Mouse (Mus musculus) urinary bladder, postnatal 25 days (tissue): ENCODE data around the gene Zpr1.

Source experiments
- DNase-seq: peaks from one replicate; pipeline ENCODE4 v3.0.0; 2022; ENCODE audit warnings: low spot score

Zpr1 gene

GRCm38 (mm10) chr9:46329250-46329648 lies 56.4 kb downstream of the Zpr1 start:
- DNase-seq, result no peak

DNA sequence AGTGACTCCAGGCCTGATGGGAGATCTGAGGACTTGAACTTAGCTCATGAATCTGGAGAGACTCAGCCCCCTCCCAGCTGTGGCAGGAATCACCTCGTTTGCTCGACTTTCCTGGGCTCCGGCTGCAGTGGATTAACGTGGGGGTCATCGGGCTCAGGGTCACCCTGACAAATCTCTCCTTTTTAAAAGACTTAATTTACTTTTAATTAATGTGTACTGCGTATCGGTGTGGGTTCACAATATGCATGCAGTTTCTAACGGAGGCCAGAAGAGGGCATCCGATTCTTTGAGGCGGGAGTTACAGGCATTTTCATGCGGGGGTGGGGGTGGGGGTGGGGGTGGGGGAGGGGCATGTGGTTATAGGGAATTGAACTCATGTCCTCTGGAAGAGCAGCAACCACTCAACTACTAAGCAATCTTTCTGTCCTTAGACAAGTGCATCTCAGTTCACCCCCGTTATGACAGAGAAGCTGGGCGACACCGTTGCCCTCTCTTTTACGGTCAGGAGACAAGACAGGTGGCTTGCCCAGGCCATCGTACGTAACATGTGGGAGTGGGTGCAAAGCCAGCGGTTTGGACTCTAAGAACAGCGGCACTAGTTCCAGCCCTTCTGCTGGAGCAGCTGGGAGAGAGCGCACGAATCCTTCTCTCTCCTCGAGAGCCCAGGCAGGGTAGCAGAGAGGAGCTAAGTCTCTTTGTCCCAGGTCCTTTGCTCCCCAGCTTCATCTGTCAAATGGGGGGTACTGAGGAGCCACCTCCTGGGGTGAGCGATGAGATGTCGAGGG lies 57.1 kb downstream of the Zpr1 start:
- no peak for DNase-seq

- DNase-seq, result no peak
Observed at GRCm38 (mm10) chr9:46330586-46330895, 57.7 kb downstream of the Zpr1 start.

DNA sequence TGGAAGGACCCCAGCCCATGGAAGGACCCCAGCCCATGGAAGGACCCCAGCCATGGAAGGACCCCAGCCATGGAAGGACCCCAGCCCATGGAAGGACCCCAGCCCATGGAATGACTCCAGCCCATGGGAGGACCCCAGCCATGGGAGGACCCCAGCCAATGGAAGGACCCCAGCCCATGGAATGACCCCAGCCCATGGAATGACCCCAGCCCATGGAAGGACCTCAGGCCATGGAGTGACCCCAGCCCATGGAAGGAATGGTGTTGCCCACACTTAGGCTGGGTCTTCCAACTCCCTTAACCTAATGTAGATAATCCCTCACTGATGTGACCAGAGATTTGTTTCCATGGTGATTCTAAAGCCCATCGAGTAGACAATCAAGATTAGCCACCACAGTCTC lies 58.4 kb downstream of the Zpr1 start:
- no peak for DNase-seq
